Mouse (Mus musculus): ENCODE measurements around the gene Tmem25. TPM values are rescaled to one million over a fixed set of nuclear protein-coding genes. Genes with fewer than 3 reads are reported as not detected.

Gene Tmem25
- polyA plus RNA-seq, 1 experiment from 2014 or later: 4.7 TPM

DNA sequence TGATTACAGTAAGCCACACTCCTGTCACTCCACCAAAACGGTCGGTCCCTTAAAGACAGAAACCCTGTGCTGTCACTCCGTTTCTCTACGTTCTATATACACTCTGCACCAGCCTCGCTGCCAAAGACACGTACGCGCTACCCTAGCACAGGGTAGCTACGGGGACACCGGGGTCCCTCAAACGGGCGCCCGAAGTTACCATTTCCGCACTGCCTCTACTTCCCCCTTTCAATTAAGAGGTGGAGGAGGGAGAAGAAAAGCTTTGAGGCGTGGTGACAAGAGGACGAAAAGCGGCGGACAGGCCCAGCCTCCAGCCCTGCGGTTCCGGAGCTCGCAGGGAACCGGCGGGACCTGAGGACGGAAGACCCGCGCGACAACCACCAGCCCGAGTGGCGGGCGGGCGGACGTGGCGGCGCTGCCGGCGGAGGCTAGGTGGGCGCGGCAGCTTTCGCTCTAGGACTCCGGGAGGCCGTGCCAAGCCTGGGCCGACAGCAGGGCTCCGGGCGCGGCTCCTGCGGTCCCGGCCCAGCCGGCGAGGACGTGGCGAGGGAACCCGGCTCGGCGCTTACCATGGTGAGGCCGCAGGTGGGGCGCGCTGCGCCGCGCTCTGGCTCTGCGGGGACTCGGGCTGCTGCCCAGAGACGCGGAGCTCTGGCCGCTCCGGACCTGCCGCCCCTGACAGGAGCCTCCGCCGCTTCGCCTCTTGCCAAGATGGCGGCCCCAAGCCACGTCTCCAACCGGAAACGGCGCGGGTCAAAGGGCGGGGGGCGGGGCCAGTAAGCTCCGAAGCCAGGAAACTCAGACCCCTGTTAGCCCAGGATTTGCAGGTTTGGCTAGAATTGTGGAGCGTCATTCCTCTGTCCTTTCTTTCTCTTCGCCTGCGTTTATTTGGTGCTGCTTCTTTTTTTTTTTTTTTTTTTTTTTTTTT is 31.7 kb downstream of the Tmem25 start, which contains the start of the genes Arcn1 and Ift46:
Gene Arcn1 (minus strand): TSS at position 745 of the 928 bp plus-strand sequence.
Gene Ift46 (plus strand): TSS at position 808 of the 928 bp plus-strand sequence.
- ATAC-seq (peak; percentile 93), DNase-seq (ENCODE audit: low spot score) (peak; percentile 94)
- peak within 1 kb of the TSS; percentile 65 for H3K4me2 ChIP-seq (ENCODE audit: low read length)
- peaks cover 9% of the 10 kb centered on the region; the same call in 1 of the 2 replicates for H3K4me1 ChIP-seq (ENCODE audit: control insufficient read depth, insufficient read depth, low read length)
- peak within 1 kb of the TSS; percentile 99 for H3K4me3 ChIP-seq (ENCODE audit: low read depth, low read length)
- H3K9me3 ChIP-seq (replicated peaks; ENCODE audit: control insufficient read depth, low read length): no peaks in the 10 kb centered on the region
- WGBS: under 1% methylated on average over 71 of the region's 82 CpGs
- peak within 1 kb of the TSS; percentile 87 for H3K9ac ChIP-seq (ENCODE audit: low read length)
- H3K27ac ChIP-seq (ENCODE audit: low read depth, low read length): peak within 1 kb of the TSS; percentile 93
- no peaks in the 10 kb centered on the region for H3K27me3 ChIP-seq (replicated peaks; ENCODE audit: control insufficient read depth, insufficient read depth, low read length)
- H3K36me3 ChIP-seq (ENCODE audit: control insufficient read depth, insufficient read depth, low read length): no peaks in the 10 kb centered on the region

- H3K36me3 ChIP-seq (ENCODE audit: control insufficient read depth, insufficient read depth, low read length): peaks cover 31% of the 10 kb centered on the region
- WGBS: 95% methylated on average over 2 of the region's 2 CpGs
- no peak overlapping the region for H3K27ac ChIP-seq (ENCODE audit: low read depth, low read length)
- H3K27me3 ChIP-seq (replicated peaks; ENCODE audit: control insufficient read depth, insufficient read depth, low read length): no peaks in the 10 kb centered on the region
- no peak overlapping the region for H3K9ac ChIP-seq (ENCODE audit: low read length)
- ATAC-seq (no peak), DNase-seq (ENCODE audit: low spot score) (no peak)
- H3K4me3 ChIP-seq (ENCODE audit: low read depth, low read length): no peak overlapping the region
- H3K9me3 ChIP-seq (replicated peaks; ENCODE audit: control insufficient read depth, low read length): no peaks in the 10 kb centered on the region
- H3K4me1 ChIP-seq (ENCODE audit: control insufficient read depth, insufficient read depth, low read length): peaks cover under 1% of the 10 kb centered on the region; the same call in 1 of the 2 replicates
- H3K4me2 ChIP-seq (ENCODE audit: low read length): no peak overlapping the region
These were observed 38.2 kb downstream of the Tmem25 start for GRCm38 (mm10) chr9:44760873-44761272.

DNA sequence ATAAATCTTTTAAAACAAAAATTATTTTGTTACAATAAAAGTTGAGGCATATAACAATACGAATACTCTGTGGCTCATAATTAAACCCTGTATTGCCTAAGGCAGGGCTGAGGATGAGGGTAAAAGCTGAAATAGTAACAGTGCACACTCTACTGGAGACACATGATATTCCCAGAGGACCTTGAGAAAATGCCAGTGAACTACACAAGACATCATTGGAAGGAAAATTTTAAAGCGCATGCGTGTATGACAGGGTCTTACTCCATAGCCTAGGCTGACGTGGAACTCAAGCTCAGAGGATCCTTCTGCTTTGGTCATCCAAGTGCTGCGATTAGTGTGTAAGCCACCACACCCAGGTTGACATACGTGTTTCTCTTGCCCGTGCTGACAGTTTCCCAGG is 50.6 kb downstream of the Tmem25 start:
- Histone ChIP-seq H3K9ac (ENCODE audit: low read length) (no peak overlapping the region), H3K4me3 (ENCODE audit: low read depth, low read length) (no peak overlapping the region), H3K4me2 (ENCODE audit: low read length) (no peak overlapping the region), H3K9me3 (replicated peaks; ENCODE audit: control insufficient read depth, low read length) (no peaks in the 10 kb centered on the region), H3K27me3 (replicated peaks; ENCODE audit: control insufficient read depth, insufficient read depth, low read length) (no peaks in the 10 kb centered on the region), H3K4me1 (ENCODE audit: control insufficient read depth, insufficient read depth, low read length) (no peaks in the 10 kb centered on the region), H3K36me3 (ENCODE audit: control insufficient read depth, insufficient read depth, low read length) (peaks cover 81% of the 10 kb centered on the region), H3K27ac (ENCODE audit: low read depth, low read length) (no peak overlapping the region)
- WGBS: 96% methylated on average over 7 of the region's 7 CpGs
- DNase-seq (ENCODE audit: low spot score) (no peak), ATAC-seq (no peak)

DNA sequence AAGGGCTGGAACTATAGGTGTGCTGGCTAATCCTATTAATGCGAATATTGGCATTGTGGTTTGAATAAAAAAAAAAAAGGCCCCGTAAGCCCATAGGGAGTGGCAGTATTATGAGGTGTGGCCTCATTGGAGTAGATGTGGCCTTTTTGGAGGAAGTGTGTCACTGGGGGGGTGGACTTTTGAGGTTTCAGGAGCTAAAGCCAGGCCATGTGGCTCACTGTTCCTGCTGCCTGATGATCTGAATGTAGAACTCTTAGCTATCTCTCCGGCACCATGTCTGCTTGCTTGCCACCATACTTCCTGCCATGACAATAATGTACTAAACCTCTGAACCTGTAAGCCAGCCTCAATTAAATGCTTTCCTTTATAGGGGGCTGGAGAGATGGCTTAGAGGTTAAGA is 51.8 kb downstream of the Tmem25 start:
- Histone ChIP-seq H3K4me2 (ENCODE audit: low read length) (no peak overlapping the region), H3K4me3 (ENCODE audit: low read depth, low read length) (no peak overlapping the region), H3K36me3 (ENCODE audit: control insufficient read depth, insufficient read depth, low read length) (peaks cover 87% of the 10 kb centered on the region), H3K27ac (ENCODE audit: low read depth, low read length) (no peak overlapping the region), H3K9me3 (replicated peaks; ENCODE audit: control insufficient read depth, low read length) (no peaks in the 10 kb centered on the region), H3K4me1 (ENCODE audit: control insufficient read depth, insufficient read depth, low read length) (no peaks in the 10 kb centered on the region), H3K9ac (ENCODE audit: low read length) (no peak overlapping the region), H3K27me3 (replicated peaks; ENCODE audit: control insufficient read depth, insufficient read depth, low read length) (no peaks in the 10 kb centered on the region)
- WGBS: 96% methylated on average over 3 of the region's 3 CpGs
- DNase-seq (ENCODE audit: low spot score): no peak
- ATAC-seq: no peak

- 95% methylated on average over 3 of the region's 3 CpGs for WGBS
- H3K4me1 ChIP-seq (ENCODE audit: control insufficient read depth, insufficient read depth, low read length): no peaks in the 10 kb centered on the region
- H3K27ac ChIP-seq (ENCODE audit: low read depth, low read length): no peak overlapping the region
- ATAC-seq (no peak), DNase-seq (ENCODE audit: low spot score) (no peak)
- H3K9me3 ChIP-seq (replicated peaks; ENCODE audit: control insufficient read depth, low read length): no peaks in the 10 kb centered on the region
- no peak overlapping the region for H3K4me2 ChIP-seq (ENCODE audit: low read length)
- no peaks in the 10 kb centered on the region for H3K27me3 ChIP-seq (replicated peaks; ENCODE audit: control insufficient read depth, insufficient read depth, low read length)
- peaks cover 83% of the 10 kb centered on the region for H3K36me3 ChIP-seq (ENCODE audit: control insufficient read depth, insufficient read depth, low read length)
- H3K9ac ChIP-seq (ENCODE audit: low read length): no peak overlapping the region
- H3K4me3 ChIP-seq (ENCODE audit: low read depth, low read length): no peak overlapping the region
These were observed 52.4 kb downstream of the Tmem25 start for GRCm38 (mm10) chr9:44746666-44747065.

GRCm38 (mm10) chr9:44745371-44745770 is 53.7 kb downstream of the Tmem25 start:
- Histone ChIP-seq H3K4me1 (ENCODE audit: control insufficient read depth, insufficient read depth, low read length) (no peaks in the 10 kb centered on the region), H3K9me3 (replicated peaks; ENCODE audit: control insufficient read depth, low read length) (no peaks in the 10 kb centered on the region), H3K4me3 (ENCODE audit: low read depth, low read length) (no peak overlapping the region), H3K27ac (ENCODE audit: low read depth, low read length) (no peak overlapping the region), H3K36me3 (ENCODE audit: control insufficient read depth, insufficient read depth, low read length) (peaks cover 76% of the 10 kb centered on the region), H3K27me3 (replicated peaks; ENCODE audit: control insufficient read depth, insufficient read depth, low read length) (no peaks in the 10 kb centered on the region), H3K9ac (ENCODE audit: low read length) (no peak overlapping the region), H3K4me2 (ENCODE audit: low read length) (no peak overlapping the region)
- WGBS: 82% methylated on average over 7 of the region's 7 CpGs
- DNase-seq (ENCODE audit: low spot score) (no peak), ATAC-seq (no peak)

Other genes starting within 250 kb of the Tmem25 start
- gene Cxcr5, start 237.4 kb downstream of the Tmem25 start, polyA plus RNA-seq (2014; fragmentation: Nextera tagmentation; extraction: Ambion mirVana): 0.07 TPM in 1 of 2 replicates, not detected in the other
- 21.1 and 29.6 TPM in 2 replicates for gene Ddx6, start 194.4 kb downstream of the Tmem25 start, polyA plus RNA-seq (2014; fragmentation: Nextera tagmentation; extraction: Ambion mirVana)
- not detected in 2 replicates for gene Treh, start 126.1 kb downstream of the Tmem25 start, polyA plus RNA-seq (2014; fragmentation: Nextera tagmentation; extraction: Ambion mirVana)
- gene Phldb1, start 64.1 kb downstream of the Tmem25 start, polyA plus RNA-seq (2014; fragmentation: Nextera tagmentation; extraction: Ambion mirVana): 29.5 and 42.9 TPM in 2 replicates
- gene Arcn1, start 31.5 kb downstream of the Tmem25 start, polyA plus RNA-seq (2014; fragmentation: Nextera tagmentation; extraction: Ambion mirVana): 138 and 152 TPM in 2 replicates
- gene Ift46, start 31.4 kb downstream of the Tmem25 start, polyA plus RNA-seq (2014; fragmentation: Nextera tagmentation; extraction: Ambion mirVana): 178 and 206 TPM in 2 replicates
- gene Ttc36, start 3.8 kb upstream of the Tmem25 start, polyA plus RNA-seq (2014; fragmentation: Nextera tagmentation; extraction: Ambion mirVana): 0.28 and 0.36 TPM in 2 replicates
- 9.6 and 16.0 TPM in 2 replicates for gene Kmt2a, start 82.0 kb upstream of the Tmem25 start, polyA plus RNA-seq (2014; fragmentation: Nextera tagmentation; extraction: Ambion mirVana)
- 680 and 882 TPM in 2 replicates for gene Atp5l, start 121.4 kb upstream of the Tmem25 start, polyA plus RNA-seq (2014; fragmentation: Nextera tagmentation; extraction: Ambion mirVana)
- 46.0 and 53.0 TPM in 2 replicates for gene Ube4a, start 166.3 kb upstream of the Tmem25 start, polyA plus RNA-seq (2014; fragmentation: Nextera tagmentation; extraction: Ambion mirVana)
- not detected in 2 replicates for gene Cd3g, start 181.1 kb upstream of the Tmem25 start, polyA plus RNA-seq (2014; fragmentation: Nextera tagmentation; extraction: Ambion mirVana)
- gene Cd3d, start 182.5 kb upstream of the Tmem25 start, polyA plus RNA-seq (2014; fragmentation: Nextera tagmentation; extraction: Ambion mirVana): not detected in 2 replicates
- not detected in 2 replicates for gene Cd3e, start 210.3 kb upstream of the Tmem25 start, polyA plus RNA-seq (2014; fragmentation: Nextera tagmentation; extraction: Ambion mirVana)
- 0.18 and 0.38 TPM in 2 replicates for gene Mpzl2, start 240.5 kb upstream of the Tmem25 start, polyA plus RNA-seq (2014; fragmentation: Nextera tagmentation; extraction: Ambion mirVana)

Measured in forebrain, embryonic 14.5 days (tissue).